28 mouse cellular contexts compared by ENCODE assay signal in genomic region chr9:105348242-105349031, GRCm38 (mm10). TPM values are rescaled to one million over a fixed set of nuclear protein-coding genes. Genes with fewer than 3 reads are reported as not detected.
DNase-seq lines count a peak whose midpoint lies in the region; ATAC-seq and TF ChIP-seq lines count a peak whose summit lies in the region.
"Had no signal": no experiment of that assay in that cellular context is flagged by ENCODE, and none has a peak within 500 bp of the region (broad histone marks: within the 10 kb centered on the region; RNA-seq: fewer than 3 reads in every experiment).

No protein-coding gene starts in this region.

- TF ChIP-seq POLR2A in brain, embryonic 14.5 days (IDR thresholded peaks at IDR 0.05; ENCODE audit: borderline replicate concordance, extremely low read depth, insufficient read depth, insufficient read length, poor library complexity, severe bottlenecking): no peak

- no peaks in the 10 kb centered on the region for H3K9me3 ChIP-seq in forebrain, embryonic 11.5 days (ENCODE audit: control insufficient read depth, low read length)
- H3K9me3 ChIP-seq in forebrain, embryonic 16.5 days (ENCODE audit: control insufficient read depth, low read length): 0 out of 2 replicates have a peak, but pooled peaks cover 2% of the 10 kb centered on the region
- H3K9me3 ChIP-seq: embryonic facial prominence, embryonic 13.5 days; limb, embryonic 13.5 days; lung, embryonic 15.5 days had no signal

- no peaks in the 10 kb centered on the region for H3K4me1 ChIP-seq in forebrain, embryonic 11.5 days (replicated peaks; ENCODE audit: control insufficient read depth, insufficient read depth, low read length)
- peaks cover 10% of the 10 kb centered on the region for H3K4me1 ChIP-seq in forebrain, embryonic 16.5 days (replicated peaks; ENCODE audit: control insufficient read depth, insufficient read depth, low read length)
- H3K4me1 ChIP-seq: embryonic facial prominence, embryonic 13.5 days; limb, embryonic 13.5 days; lung, embryonic 15.5 days had no signal

- intact Hi-C loops in left cerebral cortex, postnatal 36 days (cut with DNase I): no loop called here

- H3K4me3 ChIP-seq in layer of hippocampus, adult 2 months: no peak overlapping the region
- no peak overlapping the region for H3K4me3 ChIP-seq in forebrain, embryonic 11.5 days (ENCODE audit: low read depth, low read length)
- H3K4me3 ChIP-seq in forebrain, embryonic 16.5 days (replicated peaks; ENCODE audit: low read length): no peak overlapping the region
- H3K4me3 ChIP-seq: embryonic facial prominence, embryonic 13.5 days; limb, embryonic 13.5 days; lung, embryonic 15.5 days had no signal

- no peaks in the 10 kb centered on the region for H3K36me3 ChIP-seq in forebrain, embryonic 11.5 days (ENCODE audit: control insufficient read depth, insufficient read depth, low read length)
- H3K36me3 ChIP-seq in forebrain, embryonic 16.5 days (ENCODE audit: control insufficient read depth, insufficient read depth): no peaks in the 10 kb centered on the region
- H3K36me3 ChIP-seq: embryonic facial prominence, embryonic 13.5 days; limb, embryonic 13.5 days; lung, embryonic 15.5 days had no signal

- H3K9ac ChIP-seq in forebrain, embryonic 11.5 days (ENCODE audit: low read length): no peak overlapping the region
- H3K9ac ChIP-seq in forebrain, embryonic 16.5 days (replicated peaks; ENCODE audit: low read depth, low read length): no peak overlapping the region
- H3K9ac ChIP-seq: embryonic facial prominence, embryonic 13.5 days; limb, embryonic 13.5 days; lung, embryonic 15.5 days had no signal

- no peaks in the 10 kb centered on the region for H3K27me3 ChIP-seq in forebrain, embryonic 11.5 days (ENCODE audit: control insufficient read depth, insufficient read depth, low read length)
- H3K27me3 ChIP-seq in forebrain, embryonic 16.5 days (replicated peaks; ENCODE audit: control insufficient read depth, insufficient read depth, low read length): no peaks in the 10 kb centered on the region
- H3K27me3 ChIP-seq: CH12.LX; embryonic facial prominence, embryonic 13.5 days; limb, embryonic 13.5 days; lung, embryonic 15.5 days had no signal

- peak; percentile 46; the same call in 1 of the 2 replicates for ATAC-seq in forebrain, embryonic 11.5 days (replicated peaks; ENCODE audit: low FRiP score)
- peak; percentile 57 for ATAC-seq in forebrain, embryonic 16.5 days
- ATAC-seq: intestine, embryonic 16.5 days had no signal

- TF ChIP-seq CTCF in layer of hippocampus, adult 2 months (conservative IDR thresholded peaks at IDR 0.05): no peak
- TF ChIP-seq CTCF in brain, embryonic 14.5 days (IDR thresholded peaks at IDR 0.05; ENCODE audit: borderline replicate concordance, extremely low read depth, insufficient read depth, insufficient read length): no peak

- no peak for DNase-seq in layer of hippocampus, adult 2 months (ENCODE audit: low spot score in 2 of 2)
- no peak for DNase-seq in layer of hippocampus, postnatal 36 days
- peak; percentile 64 for DNase-seq in brain, embryonic 14.5 days (ENCODE audit: low read depth)
- no peak for DNase-seq in forebrain, embryonic 11.5 days (ENCODE audit: low spot score)
- DNase-seq in right cerebral cortex, postnatal 25 days: no peak
- DNase-seq in urinary bladder, adult 18-20 months (ENCODE audit: low spot score in 2 of 2): no peak
- no peak for DNase-seq in left cerebral cortex, postnatal 36 days (ENCODE audit: low spot score in 2 of 2)
- DNase-seq: adrenal gland, adult 8-10 months; B cell, adult 2 months; cerebellum, adult 11 months; cerebellum, adult 9-11 months; gastrocnemius, postnatal 10 days; heart, postnatal 14 days; kidney, adult 9 months; kidney, postnatal 10 days had no signal

- WGBS in forebrain, embryonic 11.5 days: 77% methylated on average over 10 of the region's 10 CpGs
- WGBS in forebrain, embryonic 16.5 days: 39% methylated on average over 10 of the region's 10 CpGs

- no peak overlapping the region for H3K4me2 ChIP-seq in forebrain, embryonic 11.5 days (ENCODE audit: low read depth, low read length, severe bottlenecking)
- H3K4me2 ChIP-seq in forebrain, embryonic 16.5 days (ENCODE audit: low read length): no peak overlapping the region; the same call in 1 of the 2 replicates
- H3K4me2 ChIP-seq: embryonic facial prominence, embryonic 13.5 days; limb, embryonic 13.5 days; liver, embryonic 11.5 days; lung, embryonic 15.5 days; midbrain, embryonic 11.5 days had no signal

- peak overlapping the region; percentile 6 for H3K27ac ChIP-seq in layer of hippocampus, adult 2 months
- H3K27ac ChIP-seq in forebrain, embryonic 11.5 days (ENCODE audit: low read depth, low read length): 0 out of 2 replicates have a peak overlapping the region, but pooled peaks have one; percentile 21
- H3K27ac ChIP-seq in forebrain, embryonic 16.5 days (ENCODE audit: low read length): peak overlapping the region; percentile 61
- H3K27ac ChIP-seq: embryonic facial prominence, embryonic 13.5 days; limb, embryonic 13.5 days; lung, embryonic 15.5 days had no signal

RNA-seq across cellular contexts. Expression of gene Aste1, which starts 46.8 kb away (rescaled TPM):
- total RNA-seq in layer of hippocampus, adult 2 months (2021): 10 to 100 TPM; 11.5 TPM
- total RNA-seq in layer of hippocampus, postnatal 36 days (2021): 10 to 100 TPM in 1 of 2 experiments, 1 to 10 TPM in 1; 9.4 to 11.2 TPM
- polyA plus RNA-seq in brain, embryonic 14.5 days (2012; rRNA removed): 8.8 and 9.8 TPM in 2 replicates
- polyA plus RNA-seq in forebrain, embryonic 11.5 days (2014; fragmentation: Nextera tagmentation; extraction: Ambion mirVana): 10.9 and 20.5 TPM in 2 replicates
- 13.9 and 15.0 TPM in 2 replicates for polyA plus RNA-seq in forebrain, embryonic 16.5 days (2015; fragmentation: Nextera tagmentation; extraction: Ambion mirVana)
- total RNA-seq in left cerebral cortex, postnatal 36 days (2021): 10 to 100 TPM in 1 of 2 experiments, 1 to 10 TPM in 1; 8.3 to 11.6 TPM

RNA-seq across cellular contexts. Expression of gene Nek11, which starts 46.9 kb away (rescaled TPM):
- total RNA-seq in layer of hippocampus, adult 2 months (2021): 1 to 10 TPM; 1.4 TPM
- 1 to 10 TPM; 1.4 to 2.0 TPM for total RNA-seq in layer of hippocampus, postnatal 36 days (2021)
- 1.1 and 1.8 TPM in 2 replicates for polyA plus RNA-seq in brain, embryonic 14.5 days (2012; rRNA removed)
- 0.28 and 0.63 TPM in 2 replicates for polyA plus RNA-seq in forebrain, embryonic 11.5 days (2014; fragmentation: Nextera tagmentation; extraction: Ambion mirVana)
- polyA plus RNA-seq in forebrain, embryonic 16.5 days (2015; fragmentation: Nextera tagmentation; extraction: Ambion mirVana): 2.6 and 3.3 TPM in 2 replicates
- 1 to 10 TPM in 1 of 2 experiments, under 1 TPM in 1; 0.95 to 1.4 TPM for total RNA-seq in left cerebral cortex, postnatal 36 days (2021)
- total RNA-seq: heart, adult 8-10 months; megakaryocyte, adult 5-6 weeks had no signal
- polyA plus RNA-seq: large intestine, adult 2 months; liver, embryonic 16.5 days; small intestine, adult 2 months had no signal

Comparison
In these comparisons a context has a peak if more than half of its experiments do, and no peak if none do; other contexts are left out.
1. H3K27ac ChIP-seq: peak in every context shown above with its lines; median percentile 61 in forebrain, embryonic 16.5 days; 21 in forebrain, embryonic 11.5 days; 6 in layer of hippocampus, adult 2 months.